Mouse (Mus musculus) heart, postnatal 36 days (tissue): ENCODE results near the gene Cenpx. TPM values are rescaled to one million over a fixed set of nuclear protein-coding genes. Genes with fewer than 3 reads are reported as not detected.
"Not testable (repeated sequence)": the region's sequence is repeated elsewhere in the genome, so short reads cannot be mapped to it uniquely, and the experiment has no call there.

ENCODE experiments used
- DNase-seq, 2 experiments: peaks; one replicate each; pipeline ENCODE4 v3.0.0; 2021 to 2022
- intact Hi-C: fragments of 180-260 bp; cut with DNase I; formaldehyde crosslinking; loops from one replicate; pipeline ENCODE4 v1.15.1; 2025
- total RNA-seq, 2 experiments: library from RNA; stranded (reverse); gene quantifications; 2 replicates each; pipeline ENCODE4 v1.2.3; 2021

Cenpx gene
- 10 to 100 TPM; 33.1 to 38.3 TPM for total RNA-seq

DNA sequence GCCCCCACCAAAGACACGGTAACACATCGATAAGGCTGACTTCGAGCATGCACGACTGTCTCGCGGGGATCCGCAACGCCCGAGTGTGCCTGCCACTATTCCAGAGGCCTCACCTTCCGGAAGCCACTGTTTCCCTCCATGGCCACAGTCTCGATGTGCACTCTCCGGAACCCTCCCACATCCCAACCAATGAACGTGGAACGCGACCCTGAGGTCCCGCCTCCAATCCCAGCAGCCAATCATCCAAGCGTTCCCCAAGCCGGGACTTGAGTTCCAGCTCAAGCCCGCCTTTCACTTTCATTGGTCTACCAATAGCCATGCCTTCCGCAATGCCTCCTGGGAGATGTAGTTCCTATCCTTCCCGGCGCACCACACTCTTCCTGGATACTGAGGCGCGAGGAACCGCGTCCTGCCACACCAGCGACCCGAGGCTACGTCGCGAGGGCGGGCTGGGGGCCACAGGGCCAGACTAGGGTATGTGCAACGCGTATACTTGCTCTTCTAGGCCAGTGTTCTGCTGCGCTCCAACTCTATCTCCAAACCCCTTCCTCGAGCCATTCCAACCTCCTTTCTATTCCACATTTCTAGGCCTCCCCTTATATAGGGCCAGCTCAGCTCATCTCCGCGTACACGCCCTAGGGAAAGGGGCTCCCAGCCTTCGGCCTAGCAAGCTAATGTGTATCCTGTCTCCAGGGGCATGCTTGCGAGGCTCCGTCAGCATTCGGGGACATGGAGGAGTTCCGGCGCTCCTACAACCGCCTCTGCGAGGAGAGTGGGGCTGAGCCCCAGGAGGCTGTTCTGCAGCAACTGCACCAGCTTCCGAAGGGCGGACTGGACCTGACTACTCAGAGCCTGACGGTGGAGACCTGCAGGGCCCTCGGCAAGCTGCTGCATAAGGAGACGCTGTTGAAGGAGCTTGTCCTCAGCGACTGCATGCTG lies at the start of gene Cenpx, which contains the start of gene Lrrc45:
Cenpx (minus strand) TSS at position 159 of the 939 bp plus-strand sequence.
Lrrc45 (plus strand) TSS at position 346 of the 939 bp plus-strand sequence.
- DNase-seq: peak; percentile 94
- intact Hi-C loops: loop anchor here (5.0 kb wide), 3 partner anchors 132 to 222 kb away; partner anchors contain the start of genes Arhgdia and Slc25a10

DNA sequence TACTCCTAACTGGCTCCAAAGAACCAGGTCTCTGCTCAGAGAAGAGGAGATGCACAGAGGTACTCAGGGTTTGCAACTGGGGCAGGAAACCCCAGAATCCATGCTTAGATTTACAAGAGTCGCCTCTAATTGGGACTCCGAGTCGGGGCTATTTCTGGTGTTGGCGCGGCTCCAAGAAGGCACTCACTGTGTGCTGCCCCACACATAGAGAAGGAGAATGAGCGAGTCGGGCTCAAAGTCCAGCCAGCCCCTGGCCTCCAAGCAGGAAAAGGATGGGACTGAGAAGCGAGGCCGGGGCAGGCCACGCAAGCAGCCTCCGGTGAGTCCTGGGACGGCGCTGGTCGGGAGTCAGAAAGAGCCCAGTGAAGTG lies 49.1 kb upstream of the Cenpx start, which contains the start of gene Hmga1b:
Hmga1b (plus strand) TSS at position 123 of the 370 bp plus-strand sequence.
- DNase-seq, intact Hi-C loops: not testable (repeated sequence)

DNA sequence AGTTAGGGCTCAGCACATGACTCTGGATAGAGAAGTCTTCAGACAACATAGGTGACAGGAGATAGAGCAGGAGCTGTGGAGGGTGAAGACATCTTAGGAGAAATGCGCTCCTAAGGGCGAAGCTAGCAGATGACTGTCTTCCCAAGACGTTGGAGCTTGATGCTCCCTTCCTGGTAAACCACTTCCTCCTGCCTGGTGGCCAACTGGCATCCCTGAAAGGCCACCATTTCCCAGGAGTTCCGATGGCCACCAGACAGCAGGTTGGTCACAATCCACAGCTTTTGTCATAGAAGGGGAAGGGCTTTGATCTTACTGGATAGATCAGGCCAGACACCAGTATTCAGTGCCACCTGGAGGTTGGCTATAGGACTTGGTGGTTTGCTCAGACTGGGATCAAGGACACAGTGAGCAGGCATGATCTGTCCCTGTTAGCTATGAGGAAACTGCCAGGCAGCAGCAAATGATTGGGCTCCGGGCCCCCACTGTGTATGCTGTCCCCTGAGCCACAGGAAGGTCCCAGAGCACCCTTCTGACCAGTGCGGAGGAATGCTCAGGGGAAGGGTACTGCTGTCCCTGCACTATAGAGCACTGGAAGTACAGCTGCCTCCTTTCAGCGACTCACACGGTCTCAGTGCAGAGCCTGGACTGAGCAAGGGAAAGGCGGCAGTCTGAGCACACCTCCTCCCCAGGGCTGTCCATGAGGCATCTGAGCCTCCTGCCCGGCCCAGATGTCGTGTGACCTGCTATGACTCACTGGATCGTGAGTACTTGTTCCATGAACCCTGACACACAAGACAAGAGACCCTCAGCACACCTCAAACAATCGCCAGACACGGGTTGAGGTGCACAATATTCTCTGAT lies 48.5 kb upstream of the Cenpx start:
- intact Hi-C loops: no loop called here
- DNase-seq: no peak

DNA sequence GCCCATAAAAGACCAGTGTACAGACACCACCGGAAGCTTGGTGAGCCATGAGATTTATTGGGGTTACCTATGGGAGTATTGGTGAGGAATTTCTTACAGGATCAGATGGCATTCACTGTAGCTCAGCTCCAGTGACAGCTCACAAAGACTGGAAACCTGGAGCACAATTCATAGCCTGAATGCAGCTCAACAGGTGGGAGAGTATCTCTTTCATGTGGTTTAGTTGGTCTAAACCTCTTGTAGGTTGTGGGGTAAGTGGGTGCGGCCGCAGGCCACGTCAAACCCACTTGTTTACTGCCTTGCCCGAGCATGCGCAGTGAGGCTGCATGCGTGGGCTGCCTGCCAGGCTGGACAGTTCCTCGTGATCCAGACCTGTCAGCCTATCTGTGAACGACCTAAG lies 46.7 kb upstream of the Cenpx start:
- intact Hi-C loops: no loop called here
- no peak for DNase-seq

DNA sequence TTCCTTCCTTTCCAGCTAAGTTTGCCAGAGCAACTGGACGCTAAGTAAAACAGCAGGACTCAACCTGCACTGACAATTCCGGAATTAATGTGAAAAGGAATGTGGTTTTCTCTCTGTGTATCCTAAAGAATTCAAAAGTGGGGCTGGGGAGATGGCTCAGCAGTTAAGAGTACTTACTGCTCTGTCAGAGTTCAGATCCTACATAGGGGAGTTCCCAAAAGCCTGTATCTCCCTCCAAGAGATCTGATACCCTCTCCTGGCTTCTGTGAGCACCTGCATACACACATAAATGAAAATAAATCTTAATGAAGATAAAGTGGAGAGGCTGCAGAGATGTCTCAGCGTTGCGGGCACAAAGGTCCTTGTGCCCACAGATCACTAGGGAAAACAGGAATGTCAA lies 38.1 kb upstream of the Cenpx start:
- intact Hi-C loops: no loop called here
- DNase-seq: no peak

DNA sequence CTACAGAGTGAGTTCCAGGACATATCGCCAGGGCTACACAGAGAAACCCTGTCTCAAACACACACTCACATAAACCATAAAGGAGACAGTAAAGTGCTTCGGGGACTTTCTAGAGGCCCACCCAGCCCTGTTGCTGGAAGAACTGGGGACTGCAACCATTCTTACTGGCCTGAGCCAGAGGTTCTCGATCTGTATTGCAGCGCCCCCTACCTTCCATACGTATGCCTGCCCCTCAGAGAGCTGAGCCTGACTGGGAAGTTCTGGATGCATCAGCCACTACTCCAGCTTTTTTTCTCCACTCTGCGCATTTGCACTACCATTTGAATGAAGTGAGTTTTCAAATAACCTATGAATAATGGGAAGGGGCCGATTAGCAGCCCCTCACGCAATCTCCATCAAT lies 35.9 kb upstream of the Cenpx start:
- peak in 1 of 2 experiments; percentile 41 for DNase-seq

DNA sequence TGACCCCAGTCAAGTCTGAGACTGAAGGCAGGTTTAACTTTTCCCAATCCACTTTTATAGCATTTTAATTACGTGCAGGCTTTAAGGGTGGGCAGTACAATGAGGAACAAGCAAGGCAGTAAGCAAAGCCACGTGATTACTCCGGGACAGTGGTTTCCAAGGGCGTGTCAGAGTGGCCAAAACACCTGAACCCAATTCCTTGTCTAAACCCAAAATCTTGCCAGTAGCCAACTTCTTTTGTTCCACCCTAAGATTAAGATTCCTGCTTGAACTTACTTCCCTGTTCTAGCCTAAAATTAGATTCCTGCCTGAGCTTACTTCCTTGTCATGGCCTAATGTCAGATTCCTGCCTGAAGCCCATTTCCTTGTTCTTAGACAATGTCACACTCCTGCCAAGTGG lies 34.4 kb upstream of the Cenpx start:
- DNase-seq: no peak
- intact Hi-C loops: loop anchor here (2.0 kb wide), 1 partner anchor 27 kb away; the partner anchor contains the start of gene Rac3

More for the DNA sequence above, 35.9 kb upstream of the Cenpx start:
- intact Hi-C loops: loop anchor here (2.0 kb wide), 1 partner anchor 29 kb away; the partner anchor contains the start of gene Rac3

DNA sequence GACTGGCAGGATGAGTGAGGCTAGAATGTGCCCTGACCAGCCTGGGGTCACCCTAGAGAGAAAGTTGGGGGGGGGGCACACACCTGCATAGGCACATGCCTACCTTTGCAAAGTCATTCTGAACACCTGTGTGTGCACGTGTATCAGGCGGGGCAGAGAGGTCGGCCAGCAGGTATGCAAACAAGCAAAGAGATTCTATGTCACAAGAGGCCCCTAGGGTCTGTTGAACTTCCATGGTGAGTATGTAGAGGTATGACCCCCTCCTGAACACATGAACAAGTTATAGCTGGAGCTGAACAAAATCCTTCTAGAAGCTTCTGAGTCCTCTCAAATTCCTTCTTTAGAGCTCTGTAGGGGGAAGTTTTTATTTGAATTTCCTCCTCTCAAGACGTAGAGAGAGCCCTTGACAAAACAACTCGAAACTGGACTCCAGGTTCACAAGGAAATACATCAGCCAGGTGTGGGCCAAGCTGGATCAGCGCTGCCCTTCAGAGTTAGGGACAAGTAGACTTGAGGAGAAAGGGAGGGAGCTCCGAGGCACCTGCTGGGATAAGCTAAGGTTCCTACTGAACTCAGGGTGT lies 30.7 kb upstream of the Cenpx start:
- intact Hi-C loops: no loop called here
- no peak for DNase-seq

DNA sequence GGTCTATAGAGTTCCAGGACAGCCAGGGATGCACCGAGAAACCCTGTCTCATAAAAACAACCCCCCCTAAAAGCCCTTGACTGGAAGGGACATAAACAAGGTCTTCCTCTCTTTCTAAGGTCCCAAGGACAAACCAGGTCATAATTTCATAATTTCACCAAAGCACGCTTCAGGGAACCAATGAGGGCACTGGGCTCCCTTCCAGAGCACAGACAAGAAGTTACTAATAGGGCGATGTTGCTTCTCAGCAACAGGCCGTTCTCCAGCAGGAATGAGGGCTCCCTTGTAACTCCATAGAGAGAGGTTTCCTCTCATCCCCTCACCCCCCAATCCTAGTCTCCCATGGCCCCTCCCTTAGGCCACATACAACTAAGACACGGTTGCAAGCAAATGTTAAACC lies 27.4 kb upstream of the Cenpx start:
- DNase-seq: no peak

DNA sequence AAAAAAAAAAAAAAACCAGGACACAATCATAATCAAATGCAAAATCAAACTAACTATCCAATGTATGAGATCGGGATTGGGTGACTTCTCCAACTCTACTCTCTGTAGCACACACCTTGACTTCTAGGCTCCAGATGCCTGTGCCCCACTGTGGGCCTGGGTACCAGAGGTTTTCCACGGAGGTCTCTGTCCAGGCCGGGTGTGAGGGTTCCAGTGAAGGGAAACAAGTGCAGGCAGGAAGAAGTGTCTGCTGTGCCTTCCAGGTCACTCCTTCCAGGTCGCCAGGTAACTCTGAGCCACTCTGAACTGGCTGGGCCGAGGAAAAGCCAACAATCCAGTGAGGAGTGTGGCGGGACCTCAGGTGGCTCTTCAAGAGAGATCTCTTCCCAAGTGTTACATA lies 22.9 kb upstream of the Cenpx start:
- no peak for DNase-seq
- intact Hi-C loops: no loop called here

More for the DNA sequence above, 27.4 kb upstream of the Cenpx start:
- intact Hi-C loops: no loop called here

DNA sequence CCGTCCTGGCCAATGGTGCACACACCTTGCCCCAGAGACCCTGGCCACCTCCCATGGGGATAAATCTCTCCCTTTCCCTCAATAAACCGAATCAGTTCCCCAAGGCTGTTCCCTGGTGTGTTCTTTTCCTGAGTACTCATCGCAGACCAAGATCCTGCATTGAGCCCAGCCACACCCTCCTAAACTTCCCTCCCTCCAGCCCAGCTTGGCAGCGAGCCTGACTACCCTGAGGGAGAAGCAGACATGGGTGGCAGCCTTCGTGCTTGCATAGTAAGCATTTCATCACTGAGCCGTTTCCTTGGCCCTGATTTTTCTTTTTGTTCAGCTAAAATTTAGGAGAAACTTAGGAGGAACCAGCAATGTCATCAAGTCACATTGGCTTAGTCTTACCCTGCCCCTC lies 20.0 kb upstream of the Cenpx start:
- intact Hi-C loops: no loop called here
- peak in 1 of 2 experiments; percentile 50 for DNase-seq

DNA sequence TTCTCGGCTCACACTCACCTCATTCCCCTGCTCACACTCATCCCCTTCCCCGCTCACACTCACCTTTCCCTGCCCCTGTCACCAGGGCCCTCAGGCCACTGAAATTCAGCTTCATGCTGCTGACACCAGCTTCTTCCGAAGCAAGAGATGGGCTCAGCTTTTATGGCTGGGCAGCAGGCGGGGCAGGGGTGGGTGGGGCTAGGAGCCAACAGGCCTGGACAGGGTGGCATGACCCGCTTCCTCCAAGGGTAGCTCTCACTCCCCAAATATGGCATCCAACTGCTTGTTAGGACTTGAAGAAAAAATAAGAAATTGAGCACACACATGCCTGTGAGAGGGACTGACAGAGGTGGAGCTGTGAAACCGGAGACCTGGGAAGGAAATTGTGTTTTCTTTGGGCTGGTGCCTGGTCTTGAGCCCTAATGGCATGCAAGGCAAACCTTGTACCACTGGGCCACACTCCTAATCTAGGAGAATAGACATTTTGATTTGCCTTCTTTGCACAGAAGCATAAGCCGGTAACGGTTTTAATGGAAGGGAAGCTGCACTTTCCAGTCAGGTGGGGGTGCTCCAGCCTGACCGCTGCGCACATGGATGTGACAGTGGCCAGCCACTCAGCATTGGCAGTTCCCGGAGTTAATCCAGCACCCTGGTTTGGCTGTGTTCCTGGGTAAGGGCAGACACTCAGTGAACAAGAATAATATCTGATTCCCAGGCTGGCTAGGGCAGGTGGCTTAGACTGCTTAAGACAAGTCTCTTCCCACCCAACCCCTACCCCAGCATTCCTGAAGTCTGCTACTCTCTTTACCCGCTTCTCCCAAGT lies 18.5 kb upstream of the Cenpx start, which contains the start of gene Cbr2:
Cbr2 (minus strand) TSS at position 257 of the 823 bp plus-strand sequence.
- DNase-seq: peak; percentile 37 to 47

DNA sequence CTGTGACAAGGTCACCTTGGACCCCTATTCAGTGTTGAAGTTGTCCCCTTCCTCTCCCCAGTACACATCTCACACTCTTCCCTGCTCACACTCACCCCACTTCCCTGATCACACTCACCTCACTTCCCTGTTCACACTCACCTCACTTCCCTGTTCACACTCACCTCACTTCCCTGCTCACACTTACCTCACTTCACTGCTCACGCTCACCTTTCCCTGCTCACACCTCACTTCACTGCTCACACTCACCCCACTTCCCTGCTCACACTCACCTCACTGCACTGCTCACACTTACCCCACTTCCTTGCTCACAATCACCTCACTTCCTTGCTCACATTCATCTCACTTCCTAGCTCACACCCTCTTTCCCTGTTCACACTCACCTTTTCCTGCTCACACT lies 17.9 kb upstream of the Cenpx start:
- DNase-seq: no peak
- intact Hi-C loops: no loop called here

More for the DNA sequence above, 18.5 kb upstream of the Cenpx start, which contains the start of gene Cbr2:
- intact Hi-C loops: no loop called here

DNA sequence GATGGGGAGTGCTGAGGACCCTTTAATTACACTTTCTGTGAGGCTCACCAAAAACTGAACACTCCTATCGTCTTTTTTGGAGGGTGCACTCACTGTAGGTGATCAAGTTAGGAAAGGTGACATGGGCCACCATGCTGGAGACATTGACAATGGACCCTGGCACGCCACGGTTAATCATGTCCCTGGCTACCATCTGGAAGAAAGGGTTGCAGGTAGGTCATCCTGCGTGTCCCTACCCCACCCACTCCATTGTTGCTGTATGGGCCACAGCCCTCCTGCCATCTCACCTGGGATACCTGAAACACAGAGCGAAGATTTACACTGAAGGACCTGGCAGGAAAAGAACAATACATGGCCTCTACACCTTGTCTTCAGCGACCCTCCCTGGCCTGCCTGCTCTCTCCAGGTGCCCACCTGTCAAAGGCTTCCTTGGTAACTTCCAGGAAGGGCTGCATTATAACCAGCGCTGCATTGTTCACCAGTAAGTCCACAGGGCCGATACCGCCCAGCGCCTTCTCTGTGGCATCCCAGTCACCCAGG lies 16.9 kb upstream of the Cenpx start:
- intact Hi-C loops: no loop called here
- DNase-seq: no peak

DNA sequence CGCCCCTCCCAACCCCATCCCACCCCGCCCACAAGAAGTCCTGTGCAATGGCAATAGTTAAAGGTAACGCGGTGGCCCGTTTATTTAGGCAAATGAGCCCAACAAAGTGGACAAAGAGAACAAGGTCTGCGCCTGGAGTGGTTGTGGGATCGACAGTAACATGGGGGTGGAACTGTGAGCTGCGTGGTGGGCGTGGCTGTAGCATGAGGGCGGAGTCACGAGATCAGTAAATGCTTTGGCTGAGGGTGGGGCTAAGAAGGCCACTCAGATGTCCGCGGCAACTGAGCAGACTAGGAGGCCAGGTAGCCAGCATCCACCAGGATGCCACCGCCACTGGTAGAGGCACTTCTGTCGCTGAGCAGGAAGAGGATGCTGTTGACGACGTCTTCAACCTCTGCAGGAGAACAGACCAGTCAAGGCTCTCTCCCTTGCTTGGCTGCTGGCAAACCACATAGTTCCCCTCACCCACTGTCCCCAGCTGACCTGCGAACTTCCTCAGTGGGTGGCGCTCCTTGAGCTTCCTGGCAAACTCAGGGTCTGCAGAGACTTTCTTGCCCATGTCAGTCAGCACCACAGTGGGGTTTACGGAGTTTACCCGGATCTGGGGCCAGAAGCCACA lies 16.0 kb upstream of the Cenpx start:
- intact Hi-C loops: not testable (repeated sequence)
- peak in 1 of 2 experiments; percentile 34 for DNase-seq

DNA sequence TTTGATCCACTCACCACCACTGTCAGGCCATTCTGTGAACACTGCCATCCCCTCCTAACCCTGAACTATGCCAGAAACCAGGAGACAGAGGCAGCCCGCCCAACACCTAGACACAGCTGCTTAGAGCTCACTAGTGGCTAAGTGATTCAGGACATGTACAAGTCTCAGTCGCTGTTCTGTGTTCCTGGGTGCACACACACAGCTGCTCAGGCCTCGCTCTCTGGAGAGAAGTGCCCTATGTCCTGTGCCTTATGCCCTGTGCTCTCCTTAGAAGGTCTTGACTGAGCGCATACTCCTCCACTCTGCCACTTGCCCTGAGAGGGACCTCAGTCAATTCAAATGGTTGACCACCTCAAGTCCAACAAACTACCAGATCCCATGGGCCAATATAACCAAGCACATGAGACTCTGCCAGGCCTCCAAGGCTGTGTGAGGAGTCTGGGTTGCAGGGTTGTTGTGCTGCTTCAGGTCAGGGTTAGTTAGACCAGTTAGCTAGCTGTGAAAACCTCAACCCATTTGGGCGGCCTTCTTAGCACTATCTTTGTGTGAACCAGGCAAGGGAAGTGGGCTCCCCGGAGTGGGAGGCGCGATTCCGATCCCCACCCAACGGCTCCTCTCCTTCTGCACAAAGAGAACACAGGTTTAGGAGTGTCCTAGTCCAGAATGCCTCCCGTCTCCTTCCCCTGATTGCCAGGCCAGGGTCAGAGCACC lies 15.1 kb upstream of the Cenpx start:
- intact Hi-C loops: no loop called here

DNA sequence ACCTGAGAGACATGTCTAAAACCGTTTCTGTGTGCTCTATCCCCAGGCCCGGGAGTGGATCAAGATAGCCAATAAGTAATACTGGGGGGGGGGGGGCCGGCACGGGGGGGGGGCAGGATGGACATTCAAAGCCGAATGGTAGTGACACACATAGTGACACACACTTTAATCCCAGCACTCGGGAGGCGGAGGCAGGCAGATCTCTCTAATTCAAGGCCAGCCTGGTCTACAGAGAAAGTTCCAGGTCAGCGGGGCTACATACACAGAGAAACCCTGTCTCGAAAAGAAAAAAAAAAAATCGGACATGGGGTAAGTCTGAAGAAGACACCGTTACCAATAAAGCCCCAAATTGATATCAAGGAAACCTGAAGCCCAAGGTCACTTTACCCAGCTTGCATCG lies 14.0 kb upstream of the Cenpx start:
- intact Hi-C loops: no loop called here
- DNase-seq: no peak

More for the DNA sequence above, 15.1 kb upstream of the Cenpx start:
- DNase-seq: no peak

DNA sequence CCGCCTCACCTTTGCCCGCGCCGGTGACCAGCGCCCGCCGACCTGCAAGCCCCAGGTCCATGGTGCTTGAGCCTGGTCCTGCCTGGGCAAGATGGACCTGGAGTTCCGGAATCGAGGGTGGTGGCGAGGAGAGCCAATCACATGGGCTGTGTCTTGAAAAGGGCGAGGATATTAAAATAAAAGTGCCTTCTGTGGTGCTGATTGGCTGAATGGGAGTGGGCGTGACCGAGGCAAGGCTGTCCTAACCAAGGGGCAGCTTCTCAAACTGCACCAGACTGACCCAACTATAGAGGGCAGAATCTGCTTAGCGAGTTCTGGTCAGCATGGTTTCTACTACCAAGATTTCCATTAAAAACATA lies 13.6 kb upstream of the Cenpx start, which contains the start of gene Dcxr:
Dcxr (minus strand) TSS at position 113 of the 359 bp plus-strand sequence.
- peak; percentile 82 to 84 for DNase-seq
- intact Hi-C loops: no loop called here
